Mouse (Mus musculus) ES-Bruce4 (cell line): ENCODE measurements at regions not wholly inside any gene's neighbourhood (a gene's known extent, or its start where the extent isn't known, plus 50 kb on each side); places are given as distances from the start of the nearest gene placed in this dataset.
"Not testable (repeated sequence)": the region's sequence is repeated elsewhere in the genome, so short reads cannot be mapped to it uniquely, and the experiment has no call there.

Source experiments
- H3K27ac ChIP-seq: 2 replicates; pipeline ENCODE4 v1.5.1; 2012; ENCODE audit warnings: low read length, inconsistent platforms; ENCODE audit not compliant: insufficient read depth
- H3K27me3 ChIP-seq: 2 replicates; pipeline ENCODE4 v1.6.1; 2012; ENCODE audit warnings: mild to moderate bottlenecking, low read length, inconsistent platforms; ENCODE audit not compliant: control insufficient read depth, poor library complexity, insufficient read depth, severe bottlenecking
- H3K36me3 ChIP-seq: 2 replicates; pipeline ENCODE4 v1.6.1; 2012; ENCODE audit warnings: inconsistent platforms, mild to moderate bottlenecking, low read length, moderate library complexity; ENCODE audit not compliant: control insufficient read depth, poor library complexity, insufficient read depth, severe bottlenecking
- H3K4me1 ChIP-seq: one replicate; pipeline ENCODE4 v1.8.1; 2011; ENCODE audit warnings: low read length; ENCODE audit not compliant: control insufficient read depth, insufficient read depth
- H3K4me3 ChIP-seq: 2 replicates; pipeline ENCODE4 v1.5.1; 2011; ENCODE audit warnings: low read depth, mild to moderate bottlenecking, low read length
- H3K9ac ChIP-seq: 2 replicates; pipeline ENCODE4 v1.6.1; 2012; ENCODE audit warnings: low read depth, mild to moderate bottlenecking, inconsistent platforms; ENCODE audit not compliant: poor library complexity, severe bottlenecking
- H3K9me3 ChIP-seq: replicated peaks from 2 replicates; pipeline ENCODE4 v1.6.1; 2012; ENCODE audit warnings: mild to moderate bottlenecking, low read length, inconsistent platforms; ENCODE audit not compliant: control insufficient read depth, poor library complexity, insufficient read depth, severe bottlenecking
- CTCF ChIP-seq: IDR thresholded peaks from one replicate; pipeline ENCODE4 v1.8.1; 2011; ENCODE audit warnings: low read depth, low read length
- EP300 ChIP-seq: IDR thresholded peaks from 2 replicates; pipeline ENCODE4 v1.6.1; 2011; ENCODE audit warnings: low read depth, low read length; ENCODE audit not compliant: insufficient read depth
- POLR2A ChIP-seq: IDR thresholded peaks from one replicate; pipeline ENCODE4 v1.8.1; 2011; ENCODE audit warnings: low read length; ENCODE audit not compliant: insufficient read depth

GRCm38 (mm10) chr11:8763448-8763847 lies 99.1 kb upstream of the Tns3 start:
- no peaks in the 10 kb centered on the region for H3K4me1 ChIP-seq
- no peak for TF ChIP-seq CTCF
- TF ChIP-seq EP300, result no peak
- no peak for TF ChIP-seq POLR2A
- no peak overlapping the region for H3K9ac ChIP-seq
- no peak overlapping the region for H3K27ac ChIP-seq
- H3K27me3 ChIP-seq, result no peaks in the 10 kb centered on the region
- H3K9me3 ChIP-seq, result peaks cover 9% of the 10 kb centered on the region
- H3K4me3 ChIP-seq, result no peak overlapping the region
- H3K36me3 ChIP-seq, result no peaks in the 10 kb centered on the region

DNA sequence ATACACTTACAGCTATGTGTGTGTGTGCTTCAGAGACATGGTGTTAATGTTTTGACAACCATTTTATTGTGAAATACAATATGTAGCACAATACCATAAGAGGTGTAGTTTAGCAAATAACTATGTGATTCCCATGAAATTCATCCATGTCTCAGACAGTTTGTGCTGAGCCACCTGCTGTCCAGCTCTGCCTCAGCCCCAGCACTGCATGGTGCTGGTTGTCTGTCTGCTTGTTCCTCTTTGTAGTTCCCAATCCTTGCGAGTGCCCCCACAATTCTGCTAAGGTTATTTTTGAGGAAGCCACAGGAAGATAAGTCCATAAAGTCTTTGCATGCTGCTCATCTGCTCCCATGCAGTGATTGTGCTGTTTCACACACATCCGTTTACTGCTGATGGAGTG lies 97.8 kb upstream of the Tns3 start:
- Histone ChIP-seq H3K9ac (no peak overlapping the region), H3K27ac (no peak overlapping the region), H3K36me3 (no peaks in the 10 kb centered on the region), H3K4me3 (no peak overlapping the region), H3K4me1 (no peaks in the 10 kb centered on the region), H3K9me3 (peaks cover 9% of the 10 kb centered on the region), H3K27me3 (no peaks in the 10 kb centered on the region)
- TF ChIP-seq CTCF (no peak), POLR2A (no peak), EP300 (no peak)

GRCm38 (mm10) chr11:8761626-8762025 lies 97.3 kb upstream of the Tns3 start:
- Histone ChIP-seq H3K4me3 (no peak overlapping the region), H3K9me3 (peaks cover 9% of the 10 kb centered on the region), H3K4me1 (no peaks in the 10 kb centered on the region), H3K27me3 (no peaks in the 10 kb centered on the region), H3K27ac (no peak overlapping the region), H3K36me3 (no peaks in the 10 kb centered on the region), H3K9ac (no peak overlapping the region)
- TF ChIP-seq EP300 (no peak), POLR2A (no peak), CTCF (no peak)

DNA sequence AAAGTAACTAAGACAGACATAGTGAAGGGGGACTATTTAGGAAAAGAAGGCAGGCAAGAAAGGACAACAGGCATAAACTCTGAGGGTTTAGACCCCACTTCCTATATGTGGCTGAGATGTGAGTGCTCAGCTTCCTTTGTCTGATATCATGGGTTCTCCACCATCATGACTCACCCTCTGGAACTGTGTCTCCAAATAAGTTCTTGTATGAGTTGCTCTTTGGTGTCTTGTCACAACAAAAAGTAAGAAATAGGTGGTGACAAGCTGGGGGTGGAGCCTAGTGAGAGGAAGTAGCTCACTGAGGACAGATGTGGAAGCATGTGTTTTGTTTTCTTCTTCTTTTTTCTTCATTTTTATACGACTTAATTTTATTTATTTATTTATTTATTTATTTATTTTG lies 95.5 kb upstream of the Tns3 start:
- Histone ChIP-seq H3K9me3 (peaks cover 9% of the 10 kb centered on the region), H3K4me1 (no peaks in the 10 kb centered on the region), H3K36me3 (no peaks in the 10 kb centered on the region), H3K27ac (no peak overlapping the region), H3K4me3 (no peak overlapping the region), H3K27me3 (no peaks in the 10 kb centered on the region), H3K9ac (no peak overlapping the region)
- TF ChIP-seq EP300 (no peak), POLR2A (no peak), CTCF (no peak)

DNA sequence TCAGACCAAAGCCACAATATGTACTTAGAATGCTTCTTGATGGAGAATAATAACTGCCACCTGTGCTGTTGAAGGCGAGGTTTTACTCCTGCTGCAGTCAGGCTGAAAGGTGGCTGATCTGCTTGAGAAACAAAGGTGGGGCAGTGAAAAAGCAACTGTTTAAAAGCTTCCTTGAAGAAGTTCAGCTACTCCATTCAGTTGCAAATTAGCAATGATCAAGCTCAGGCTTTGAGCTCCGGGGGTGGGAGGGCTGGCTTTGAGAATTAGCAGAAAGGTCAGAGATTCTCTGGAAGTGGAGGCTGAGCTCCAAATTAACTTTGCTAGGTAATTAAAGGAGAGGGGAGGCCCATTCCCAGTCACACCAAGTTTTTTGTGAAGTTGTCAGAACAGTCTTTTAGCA lies 90.2 kb upstream of the Tns3 start:
- not testable (repeated sequence) for H3K4me3 ChIP-seq, H3K4me1 ChIP-seq, H3K27me3 ChIP-seq, H3K9ac ChIP-seq, H3K36me3 ChIP-seq, H3K9me3 ChIP-seq
- H3K27ac ChIP-seq, result peak overlapping the region; percentile 97
- TF ChIP-seq EP300, result peak; percentile 81; the same call in 1 of the 2 replicates

DNA sequence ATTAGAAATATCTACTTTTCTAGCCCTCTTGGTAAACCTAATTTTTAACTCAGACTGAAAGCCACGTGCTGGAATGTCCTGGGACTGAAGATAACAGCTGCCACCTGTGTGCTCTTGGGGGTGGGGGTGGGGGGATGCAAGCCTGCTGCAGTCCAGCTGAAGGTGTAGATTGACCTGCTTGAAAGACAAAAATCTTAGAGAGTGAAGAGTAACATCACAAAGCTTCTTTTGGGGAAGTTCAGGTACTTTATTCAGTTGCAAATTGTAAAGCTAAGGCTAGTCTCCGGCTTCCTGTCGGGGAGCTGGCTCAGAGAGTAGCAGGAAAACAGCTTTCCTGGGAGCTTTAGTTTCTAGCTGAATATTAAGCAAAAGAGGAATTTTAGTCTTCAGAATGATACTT lies 71.4 kb upstream of the Tns3 start:
- H3K9ac ChIP-seq, H3K27me3 ChIP-seq, H3K4me1 ChIP-seq, H3K4me3 ChIP-seq, H3K36me3 ChIP-seq: not testable (repeated sequence)
- Histone ChIP-seq H3K27ac (peak overlapping the region; percentile 36; the same call in 1 of the 2 replicates), H3K9me3 (peaks cover 20% of the 10 kb centered on the region)

- Histone ChIP-seq H3K4me1 (peaks cover 4% of the 10 kb centered on the region), H3K36me3 (no peaks in the 10 kb centered on the region), H3K27ac (no peak overlapping the region), H3K4me3 (no peak overlapping the region), H3K9me3 (no peaks in the 10 kb centered on the region), H3K27me3 (no peaks in the 10 kb centered on the region), H3K9ac (no peak overlapping the region)
- TF ChIP-seq POLR2A (no peak), EP300 (no peak), CTCF (no peak)
These were observed 62.7 kb upstream of the Tns3 start for GRCm38 (mm10) chr11:8727007-8727406.
